Mouse (Mus musculus) small intestine, adult 2 months (tissue): ENCODE data around the gene Atl2. TPM values are rescaled to one million over a fixed set of nuclear protein-coding genes. Genes with fewer than 3 reads are reported as not detected.

Source experiments
- H3K27ac ChIP-seq: fragments of 200-500 bp; 2 replicates; pipeline ENCODE4 v1.5.1; 2012; ENCODE audit warnings: low read depth, low read length, control low read depth, inconsistent platforms; ENCODE audit not compliant: insufficient read depth
- H3K27me3 ChIP-seq: fragments of 200-500 bp; 2 replicates; pipeline ENCODE4 v1.6.1; 2012; ENCODE audit warnings: mild to moderate bottlenecking, moderate library complexity, low read length, inconsistent platforms; ENCODE audit not compliant: control insufficient read depth, insufficient read depth
- H3K36me3 ChIP-seq: fragments of 200-500 bp; 2 replicates; pipeline ENCODE4 v1.6.1; 2012; ENCODE audit warnings: mild to moderate bottlenecking, low read length, control low read depth, inconsistent platforms; ENCODE audit not compliant: control insufficient read depth, insufficient read depth
- H3K4me1 ChIP-seq: fragments of 200-500 bp; 2 replicates; pipeline ENCODE4 v1.6.1; 2012; ENCODE audit warnings: low read length, inconsistent platforms, mixed read lengths; ENCODE audit not compliant: control insufficient read depth, insufficient read depth, insufficient read length
- H3K4me3 ChIP-seq: fragments of 200-500 bp; 2 replicates; pipeline ENCODE4 v1.5.1; 2012; ENCODE audit warnings: low read depth, mild to moderate bottlenecking, control low read depth, inconsistent platforms, low read length, moderate library complexity
- CTCF ChIP-seq: fragments of 200-500 bp; IDR thresholded peaks from 2 replicates; pipeline ENCODE4 v1.5.1; 2012; ENCODE audit warnings: low read depth, mild to moderate bottlenecking, control low read depth, inconsistent platforms, low read length, moderate library complexity, mixed read lengths; ENCODE audit not compliant: insufficient replicate concordance, insufficient read length; ENCODE audit errors: extremely low read depth
- POLR2A ChIP-seq: fragments of 200-500 bp; IDR thresholded peaks from 2 replicates; pipeline ENCODE4 v1.6.1; 2012; ENCODE audit warnings: low read depth, mild to moderate bottlenecking, control low read depth, inconsistent platforms, low read length, moderate library complexity
- WGBS: fragments of 180-500 bp; shearing (Covaris S2); methylation state at CpG from one replicate; pipeline ENCODE4 v1.1.7; 2018; 5-methylcytosine and 5-hydroxymethylcytosine counted together
- polyA plus RNA-seq: library from polyadenylated mRNA; depleted of rRNA; stranded (reverse); fragments of >200 nt; gene quantifications from 2 replicates; pipeline ENCODE4 v1.2.3, GENCODE M21; 2012; rRNA removed

The Atl2 gene
- 4.8 and 12.8 TPM in 2 replicates for polyA plus RNA-seq

- under 1% methylated on average over 51 of the region's 51 CpGs for WGBS
- Histone ChIP-seq H3K36me3 (no peaks in the 10 kb centered on the region), H3K27ac (peak within 1 kb of the TSS; percentile 96), H3K4me3 (peak within 1 kb of the TSS; percentile 74), H3K27me3 (no peaks in the 10 kb centered on the region), H3K4me1 (peaks cover 6% of the 10 kb centered on the region; the same call in 1 of the 2 replicates)
- TF ChIP-seq POLR2A (peak; percentile 94), CTCF (no peak)
These were observed at the start of gene Atl2 for GRCm38 (mm10) chr17:79895911-79896423. Gene Atl2 (minus strand): TSS chr17:79896123.

DNA sequence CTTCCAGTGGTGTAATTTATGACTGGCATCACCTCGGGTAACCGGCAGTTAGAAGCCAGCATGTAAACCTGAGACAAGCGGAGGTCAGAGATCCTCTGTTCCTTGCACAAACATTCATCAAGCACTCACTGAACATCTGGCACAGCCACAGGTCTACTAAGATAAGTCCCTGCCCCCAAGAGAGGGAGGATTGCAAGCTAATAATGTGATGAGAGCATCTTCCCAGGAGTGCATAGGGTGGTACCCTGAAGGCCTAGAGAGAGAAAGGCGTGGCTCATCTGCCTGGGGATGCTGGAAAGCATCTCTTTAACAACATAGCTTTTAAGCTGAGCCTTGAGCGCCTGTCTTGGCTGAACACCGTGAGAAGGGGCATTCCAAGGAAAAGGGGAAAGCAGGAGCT lies 48.9 kb upstream of the Atl2 start:
- Histone ChIP-seq H3K27me3 (no peaks in the 10 kb centered on the region), H3K27ac (no peak overlapping the region), H3K4me3 (no peak overlapping the region), H3K36me3 (no peaks in the 10 kb centered on the region), H3K4me1 (peaks cover 5% of the 10 kb centered on the region; the same call in 1 of the 2 replicates)
- TF ChIP-seq POLR2A (no peak), CTCF (no peak)
- 66% methylated on average over 6 of the region's 6 CpGs for WGBS

DNA sequence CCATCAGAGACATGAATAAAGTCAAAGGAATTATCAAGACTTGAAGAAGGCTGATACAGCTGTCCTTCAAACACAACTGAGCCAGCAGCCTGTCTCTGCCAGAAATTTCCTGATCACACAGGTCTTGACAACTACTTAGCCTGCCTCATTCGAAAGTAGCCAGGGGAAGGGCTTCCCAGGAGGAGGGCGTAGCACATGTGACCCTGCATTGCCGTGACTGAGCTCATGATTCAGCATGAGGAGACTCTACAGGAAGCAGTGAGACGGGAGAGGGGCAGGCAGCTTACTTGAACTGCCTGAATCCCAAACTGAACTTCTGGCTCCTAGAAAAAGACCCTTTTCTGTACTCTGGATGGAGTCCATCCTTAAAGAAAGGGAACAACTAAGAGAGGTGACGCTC lies 46.5 kb upstream of the Atl2 start:
- Histone ChIP-seq H3K27me3 (no peaks in the 10 kb centered on the region), H3K36me3 (no peaks in the 10 kb centered on the region), H3K27ac (no peak overlapping the region), H3K4me3 (no peak overlapping the region), H3K4me1 (peaks cover 12% of the 10 kb centered on the region; the same call in 1 of the 2 replicates)
- 80% methylated on average over 5 of the region's 5 CpGs for WGBS
- TF ChIP-seq POLR2A (no peak), CTCF (no peak)

- peak overlapping the region; percentile 80 for H3K27ac ChIP-seq
- H3K27me3 ChIP-seq: no peaks in the 10 kb centered on the region
These were observed 43.2 kb upstream of the Atl2 start for GRCm38 (mm10) chr17:79939133-79939532.

GRCm38 (mm10) chr17:79937921-79938601 lies 42.1 kb upstream of the Atl2 start:
- Histone ChIP-seq H3K36me3 (no peaks in the 10 kb centered on the region), H3K27me3 (no peaks in the 10 kb centered on the region), H3K27ac (peak overlapping the region; percentile 91), H3K4me1 (peaks cover 12% of the 10 kb centered on the region; the same call in 1 of the 2 replicates), H3K4me3 (no peak overlapping the region)
- 59% methylated on average over 10 of the region's 10 CpGs for WGBS
- no peak for TF ChIP-seq POLR2A
- TF ChIP-seq CTCF: no peak

More at GRCm38 (mm10) chr17:79939133-79939532, 43.2 kb upstream of the Atl2 start:
- Histone ChIP-seq H3K36me3 (no peaks in the 10 kb centered on the region), H3K4me1 (peaks cover 12% of the 10 kb centered on the region; the same call in 1 of the 2 replicates), H3K4me3 (no peak overlapping the region)
- 27% methylated on average over 3 of the region's 3 CpGs for WGBS
- no peak for TF ChIP-seq POLR2A
- no peak for TF ChIP-seq CTCF

- Histone ChIP-seq H3K27me3 (no peaks in the 10 kb centered on the region), H3K36me3 (no peaks in the 10 kb centered on the region), H3K4me3 (no peak overlapping the region), H3K4me1 (peaks cover 12% of the 10 kb centered on the region; the same call in 1 of the 2 replicates), H3K27ac (no peak overlapping the region)
- WGBS: 90% methylated on average over 15 of the region's 15 CpGs
- TF ChIP-seq CTCF (no peak), POLR2A (no peak)
These were observed 38.4 kb upstream of the Atl2 start for GRCm38 (mm10) chr17:79934370-79934769.

GRCm38 (mm10) chr17:79932676-79933278 lies 36.9 kb upstream of the Atl2 start:
- TF ChIP-seq CTCF: no peak
- TF ChIP-seq POLR2A: no peak
- 85% methylated on average over 5 of the region's 5 CpGs for WGBS
- no peaks in the 10 kb centered on the region for H3K27me3 ChIP-seq

More at GRCm38 (mm10) chr17:79932676-79933278, 36.9 kb upstream of the Atl2 start:
- Histone ChIP-seq H3K27ac (no peak overlapping the region), H3K4me3 (no peak overlapping the region), H3K4me1 (peaks cover 2% of the 10 kb centered on the region; the same call in 1 of the 2 replicates), H3K36me3 (no peaks in the 10 kb centered on the region)
